Mouse (Mus musculus): ENCODE measurements around the gene Hyal1. TPM values are rescaled to one million over a fixed set of nuclear protein-coding genes. Genes with fewer than 3 reads are reported as not detected.

The Hyal1 gene
- polyA plus RNA-seq, 1 experiment: 8.3 TPM

DNA sequence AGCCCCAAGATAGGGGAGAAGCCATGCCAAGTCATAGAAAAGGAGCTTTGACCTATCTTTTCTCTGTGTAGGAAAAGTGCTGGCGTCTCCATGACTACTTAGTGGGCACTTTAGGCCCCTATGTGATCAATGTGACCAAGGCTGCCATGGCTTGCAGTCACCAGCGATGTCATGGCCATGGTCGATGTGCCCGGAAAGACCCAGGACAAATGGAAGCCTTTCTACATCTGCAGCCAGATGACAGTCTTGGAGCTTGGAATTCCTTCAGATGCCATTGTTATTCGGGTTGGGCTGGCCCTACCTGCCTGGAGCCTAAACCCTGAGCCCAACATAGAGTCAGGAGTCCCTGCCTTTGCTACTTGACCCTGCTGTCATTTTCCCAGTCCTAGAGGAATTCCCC, 9.8 kb downstream of the Hyal1 start:
- TF ChIP-seq CTCF (IDR thresholded peaks at IDR 0.05; ENCODE audit: borderline replicate concordance, control insufficient read depth, extremely low read depth, insufficient read depth, low read length, poor library complexity) (no peak), POLR2A (IDR thresholded peaks at IDR 0.05; ENCODE audit: control insufficient read depth, extremely low read depth, insufficient read depth, low read length, poor library complexity) (no peak)
- Histone ChIP-seq H3K27ac (ENCODE audit: control insufficient read depth, insufficient read depth, low read length) (no peak overlapping the region), H3K36me3 (ENCODE audit: control insufficient read depth, insufficient read depth, low read length) (no peaks in the 10 kb centered on the region), H3K4me3 (ENCODE audit: control insufficient read depth, insufficient read depth, low read length) (no peak overlapping the region), H3K27me3 (ENCODE audit: control insufficient read depth, insufficient read depth, low read length) (no peaks in the 10 kb centered on the region), H3K4me1 (replicated peaks; ENCODE audit: control insufficient read depth, insufficient read depth, low read length) (peaks cover 19% of the 10 kb centered on the region)
- DNase-seq: no peak
- 93% methylated on average over 5 of the region's 5 CpGs for WGBS

- Histone ChIP-seq H3K4me3 (ENCODE audit: control insufficient read depth, insufficient read depth, low read length) (peak within 1 kb of the TSS; percentile 59), H3K27ac (ENCODE audit: control insufficient read depth, insufficient read depth, low read length) (no peak within 1 kb of the TSS), H3K27me3 (ENCODE audit: control insufficient read depth, insufficient read depth, low read length) (no peaks in the 10 kb centered on the region), H3K36me3 (ENCODE audit: control insufficient read depth, insufficient read depth, low read length) (0 out of 2 replicates have a peak, but pooled peaks cover 5% of the 10 kb centered on the region), H3K4me1 (replicated peaks; ENCODE audit: control insufficient read depth, insufficient read depth, low read length) (peaks cover 16% of the 10 kb centered on the region)
- DNase-seq: peak; percentile 99
- 13% methylated on average over 46 of the region's 46 CpGs for WGBS
- TF ChIP-seq POLR2A (IDR thresholded peaks at IDR 0.05; ENCODE audit: control insufficient read depth, extremely low read depth, insufficient read depth, low read length, poor library complexity) (peak; percentile 59), CTCF (IDR thresholded peaks at IDR 0.05; ENCODE audit: borderline replicate concordance, control insufficient read depth, extremely low read depth, insufficient read depth, low read length, poor library complexity) (0 out of 2 replicates have a peak, but pooled peaks have one; percentile 36)
These were observed 10.5 kb downstream of the Hyal1 start, which contains the start of gene Ifrd2 for GRCm38 (mm10) chr9:107586974-107587832. Gene Ifrd2, plus strand, starts transcription at chr9:107587642.

DNA sequence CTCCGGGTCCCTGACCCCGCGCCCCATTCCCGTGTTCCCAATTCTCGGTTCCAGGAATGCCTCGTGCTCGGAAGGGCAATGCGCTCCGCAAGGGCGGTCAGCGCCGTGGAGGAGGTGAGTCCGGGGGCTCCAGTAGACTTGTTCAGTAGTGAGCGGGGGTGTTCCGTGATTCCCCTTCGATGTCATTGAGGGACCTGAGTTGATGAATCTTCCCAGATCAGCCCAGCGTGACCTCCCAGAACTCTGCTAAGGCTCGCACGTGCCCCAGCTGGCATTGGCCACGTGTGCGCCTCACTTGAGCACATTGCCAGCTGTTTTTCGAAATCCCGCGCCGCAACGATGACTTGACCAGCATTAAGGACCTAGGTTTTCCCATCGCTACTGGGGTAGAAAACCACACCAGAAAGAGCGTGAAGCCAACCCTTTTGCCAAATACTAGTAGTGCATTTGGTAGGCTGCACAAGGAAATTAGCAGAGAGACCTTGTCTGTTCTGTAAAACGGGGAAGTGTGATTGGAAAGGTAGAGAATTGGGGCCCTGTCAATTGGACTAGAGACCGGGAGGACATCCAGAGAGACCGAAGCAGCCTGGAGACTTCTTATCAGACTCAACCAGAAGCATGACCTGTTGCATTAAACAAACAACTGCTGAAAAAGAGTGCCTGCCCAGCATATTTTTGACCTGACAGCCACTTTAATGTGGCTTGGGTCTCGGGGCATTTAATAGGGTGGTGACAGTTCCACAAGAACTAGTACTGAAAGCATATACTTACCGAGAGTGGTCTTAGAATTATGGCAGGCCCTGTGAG, 11.3 kb downstream of the Hyal1 start:
- TF ChIP-seq POLR2A (IDR thresholded peaks at IDR 0.05; ENCODE audit: control insufficient read depth, extremely low read depth, insufficient read depth, low read length, poor library complexity) (no peak), CTCF (IDR thresholded peaks at IDR 0.05; ENCODE audit: borderline replicate concordance, control insufficient read depth, extremely low read depth, insufficient read depth, low read length, poor library complexity) (no peak)
- H3K27me3 ChIP-seq (ENCODE audit: control insufficient read depth, insufficient read depth, low read length): no peaks in the 10 kb centered on the region
- peaks cover 16% of the 10 kb centered on the region for H3K4me1 ChIP-seq (replicated peaks; ENCODE audit: control insufficient read depth, insufficient read depth, low read length)
- H3K36me3 ChIP-seq (ENCODE audit: control insufficient read depth, insufficient read depth, low read length): 0 out of 2 replicates have a peak, but pooled peaks cover 6% of the 10 kb centered on the region
- H3K27ac ChIP-seq (ENCODE audit: control insufficient read depth, insufficient read depth, low read length): no peak overlapping the region
- peak overlapping the region; percentile 59 for H3K4me3 ChIP-seq (ENCODE audit: control insufficient read depth, insufficient read depth, low read length)
- WGBS: 1% methylated on average over 33 of the region's 33 CpGs
- DNase-seq: no peak

GRCm38 (mm10) chr9:107590058-107590772, 13.5 kb downstream of the Hyal1 start:
- Histone ChIP-seq H3K27me3 (ENCODE audit: control insufficient read depth, insufficient read depth, low read length) (no peaks in the 10 kb centered on the region), H3K36me3 (ENCODE audit: control insufficient read depth, insufficient read depth, low read length) (peaks cover 6% of the 10 kb centered on the region; the same call in 1 of the 2 replicates), H3K4me1 (replicated peaks; ENCODE audit: control insufficient read depth, insufficient read depth, low read length) (peaks cover 16% of the 10 kb centered on the region), H3K4me3 (ENCODE audit: control insufficient read depth, insufficient read depth, low read length) (no peak overlapping the region), H3K27ac (ENCODE audit: control insufficient read depth, insufficient read depth, low read length) (no peak overlapping the region)
- 96% methylated on average over 25 of the region's 25 CpGs for WGBS
- no peak for DNase-seq
- TF ChIP-seq CTCF (IDR thresholded peaks at IDR 0.05; ENCODE audit: borderline replicate concordance, control insufficient read depth, extremely low read depth, insufficient read depth, low read length, poor library complexity) (no peak), POLR2A (IDR thresholded peaks at IDR 0.05; ENCODE audit: control insufficient read depth, extremely low read depth, insufficient read depth, low read length, poor library complexity) (no peak)

GRCm38 (mm10) chr9:107590773-107591060, 14.0 kb downstream of the Hyal1 start:
- Histone ChIP-seq H3K27me3 (ENCODE audit: control insufficient read depth, insufficient read depth, low read length) (no peaks in the 10 kb centered on the region), H3K4me3 (ENCODE audit: control insufficient read depth, insufficient read depth, low read length) (no peak overlapping the region), H3K27ac (ENCODE audit: control insufficient read depth, insufficient read depth, low read length) (no peak overlapping the region), H3K36me3 (ENCODE audit: control insufficient read depth, insufficient read depth, low read length) (peaks cover 6% of the 10 kb centered on the region; the same call in 1 of the 2 replicates), H3K4me1 (replicated peaks; ENCODE audit: control insufficient read depth, insufficient read depth, low read length) (peaks cover 16% of the 10 kb centered on the region)
- DNase-seq: no peak
- WGBS: 98% methylated on average over 6 of the region's 6 CpGs
- no peak for TF ChIP-seq CTCF (IDR thresholded peaks at IDR 0.05; ENCODE audit: borderline replicate concordance, control insufficient read depth, extremely low read depth, insufficient read depth, low read length, poor library complexity)
- TF ChIP-seq POLR2A (IDR thresholded peaks at IDR 0.05; ENCODE audit: control insufficient read depth, extremely low read depth, insufficient read depth, low read length, poor library complexity): no peak

Data from thymus, adult 2 months (tissue).